Mouse (Mus musculus): ENCODE data around the gene Cd1d1. TPM values are rescaled to one million over a fixed set of nuclear protein-coding genes. Genes with fewer than 3 reads are reported as not detected.

Gene Cd1d1
- polyA plus RNA-seq, 1 experiment from 2014 or later, result 26.4 TPM

- H3K36me3 ChIP-seq, result no peaks in the 10 kb centered on the region
- no peaks in the 10 kb centered on the region for H3K27me3 ChIP-seq
- H3K9me3 ChIP-seq, result no peaks in the 10 kb centered on the region
- no peak overlapping the region for H3K27ac ChIP-seq
- WGBS, result 83% methylated on average over 17 of the region's 17 CpGs
- no peaks in the 10 kb centered on the region for H3K4me1 ChIP-seq
- ATAC-seq (ENCODE audit: insufficient number of reproducible peaks, low FRiP score, low TSS enrichment, low read depth), result no peak
- H3K4me3 ChIP-seq, result no peak overlapping the region
- H3K4me2 ChIP-seq, result no peak overlapping the region
- no peak overlapping the region for H3K9ac ChIP-seq
These were observed 38.4 kb downstream of the Cd1d1 start for GRCm38 (mm10) chr3:86960656-86961394.

GRCm38 (mm10) chr3:86959088-86959487, 40.2 kb downstream of the Cd1d1 start:
- ATAC-seq (ENCODE audit: insufficient number of reproducible peaks, low FRiP score, low TSS enrichment, low read depth), result no peak
- Histone ChIP-seq H3K9me3 (no peaks in the 10 kb centered on the region), H3K27ac (no peak overlapping the region), H3K27me3 (no peaks in the 10 kb centered on the region), H3K4me1 (no peaks in the 10 kb centered on the region), H3K9ac (no peak overlapping the region), H3K4me2 (no peak overlapping the region), H3K4me3 (no peak overlapping the region), H3K36me3 (no peaks in the 10 kb centered on the region)
- 86% methylated on average over 7 of the region's 7 CpGs for WGBS

DNA sequence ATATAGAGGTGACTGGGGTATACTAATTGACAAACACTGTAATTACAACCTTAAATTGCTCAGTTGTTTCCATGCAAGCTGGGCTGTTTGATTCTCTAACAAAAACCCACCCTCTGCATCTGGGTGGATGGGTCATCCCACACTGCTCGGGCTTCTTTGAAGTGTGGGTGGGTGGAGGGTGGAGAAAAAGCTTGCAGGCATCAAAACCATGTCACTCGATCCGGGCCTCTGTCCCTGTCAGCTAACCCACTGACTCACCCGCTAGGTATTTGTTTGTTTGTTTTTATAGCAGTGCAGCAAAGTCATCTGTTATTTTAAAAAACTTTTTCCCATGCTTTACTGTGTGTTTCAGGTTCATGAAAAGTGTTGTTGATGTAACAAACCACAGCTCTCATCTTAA, 43.9 kb downstream of the Cd1d1 start:
- no peak for ATAC-seq (ENCODE audit: insufficient number of reproducible peaks, low FRiP score, low TSS enrichment, low read depth)
- no peaks in the 10 kb centered on the region for H3K9me3 ChIP-seq
- 14% methylated on average over 4 of the region's 4 CpGs for WGBS
- H3K4me1 ChIP-seq, result no peaks in the 10 kb centered on the region
- H3K4me2 ChIP-seq, result no peak overlapping the region
- H3K27me3 ChIP-seq, result no peaks in the 10 kb centered on the region
- no peak overlapping the region for H3K27ac ChIP-seq
- H3K4me3 ChIP-seq, result no peak overlapping the region
- H3K36me3 ChIP-seq, result no peaks in the 10 kb centered on the region
- H3K9ac ChIP-seq, result no peak overlapping the region

DNA sequence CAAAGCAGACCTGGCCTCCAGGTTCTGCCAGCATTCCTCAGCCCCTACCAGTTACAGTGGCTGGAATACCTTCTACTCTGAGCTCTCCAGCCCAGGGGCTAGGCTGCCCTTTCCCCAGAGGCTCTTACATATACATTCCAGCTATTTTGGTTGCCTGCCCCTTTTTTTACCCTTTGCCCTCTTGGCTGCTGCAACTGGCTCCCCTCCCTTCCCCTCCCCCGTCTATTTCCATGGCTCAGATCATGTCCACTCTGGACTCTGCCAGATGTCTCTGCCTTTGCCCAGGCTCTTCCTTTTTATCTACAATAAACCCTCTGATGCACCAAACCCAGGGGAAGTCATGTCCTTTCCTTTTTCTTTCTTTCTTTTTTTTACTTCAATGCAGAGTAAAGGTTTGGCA, 44.7 kb downstream of the Cd1d1 start:
- no peak for ATAC-seq (ENCODE audit: insufficient number of reproducible peaks, low FRiP score, low TSS enrichment, low read depth)
- Histone ChIP-seq H3K4me2 (no peak overlapping the region), H3K9me3 (no peaks in the 10 kb centered on the region), H3K36me3 (no peaks in the 10 kb centered on the region), H3K27ac (no peak overlapping the region), H3K4me1 (no peaks in the 10 kb centered on the region), H3K4me3 (no peak overlapping the region), H3K27me3 (no peaks in the 10 kb centered on the region), H3K9ac (no peak overlapping the region)
- WGBS, result 39% methylated on average over 1 of the region's 1 CpGs

GRCm38 (mm10) chr3:86953819-86954218, 45.4 kb downstream of the Cd1d1 start:
- Histone ChIP-seq H3K9me3 (no peaks in the 10 kb centered on the region), H3K9ac (no peak overlapping the region), H3K4me1 (no peaks in the 10 kb centered on the region), H3K36me3 (no peaks in the 10 kb centered on the region), H3K27me3 (no peaks in the 10 kb centered on the region), H3K4me2 (no peak overlapping the region), H3K4me3 (no peak overlapping the region), H3K27ac (no peak overlapping the region)
- WGBS, result 82% methylated on average over 4 of the region's 4 CpGs
- ATAC-seq (ENCODE audit: insufficient number of reproducible peaks, low FRiP score, low TSS enrichment, low read depth), result no peak

GRCm38 (mm10) chr3:86950652-86951051, 48.6 kb downstream of the Cd1d1 start:
- Histone ChIP-seq H3K9ac (no peak overlapping the region), H3K9me3 (no peaks in the 10 kb centered on the region), H3K4me1 (no peaks in the 10 kb centered on the region), H3K27me3 (no peaks in the 10 kb centered on the region), H3K4me3 (no peak overlapping the region), H3K4me2 (no peak overlapping the region), H3K27ac (no peak overlapping the region), H3K36me3 (no peaks in the 10 kb centered on the region)
- ATAC-seq (ENCODE audit: insufficient number of reproducible peaks, low FRiP score, low TSS enrichment, low read depth), result no peak
- WGBS, result 36% methylated on average over 2 of the region's 2 CpGs

Other genes starting within 250 kb of the Cd1d1 start
- 3.4 and 4.5 TPM in 2 replicates for gene Dclk2, start 78.6 kb downstream of the Cd1d1 start, polyA plus RNA-seq (2015; fragmentation: Nextera tagmentation; extraction: Ambion mirVana)
- gene Kirrel, start 175.3 kb upstream of the Cd1d1 start, polyA plus RNA-seq (2015; fragmentation: Nextera tagmentation; extraction: Ambion mirVana), result 17.9 and 19.5 TPM in 2 replicates

Data from limb, embryonic 15.5 days (tissue).